Mouse (Mus musculus) testis, adult 2 months (tissue): ENCODE results near the gene Gm3072.
"Not testable (repeated sequence)": the region's sequence is repeated elsewhere in the genome, so short reads cannot be mapped to it uniquely, and the experiment has no call there.

Source experiments
- CTCF ChIP-seq: fragments of 200-500 bp; IDR thresholded peaks from 2 replicates; pipeline ENCODE4 v1.5.1; 2012; ENCODE audit warnings: low read depth, mild to moderate bottlenecking, inconsistent platforms, low read length, moderate library complexity; ENCODE audit not compliant: control insufficient read depth, insufficient read depth, insufficient replicate concordance
- POLR2A ChIP-seq: fragments of 200-500 bp; IDR thresholded peaks from 2 replicates; pipeline ENCODE4 v1.6.1; 2012; ENCODE audit warnings: low read depth, mild to moderate bottlenecking, inconsistent platforms, low read length, moderate library complexity; ENCODE audit not compliant: control insufficient read depth

DNA sequence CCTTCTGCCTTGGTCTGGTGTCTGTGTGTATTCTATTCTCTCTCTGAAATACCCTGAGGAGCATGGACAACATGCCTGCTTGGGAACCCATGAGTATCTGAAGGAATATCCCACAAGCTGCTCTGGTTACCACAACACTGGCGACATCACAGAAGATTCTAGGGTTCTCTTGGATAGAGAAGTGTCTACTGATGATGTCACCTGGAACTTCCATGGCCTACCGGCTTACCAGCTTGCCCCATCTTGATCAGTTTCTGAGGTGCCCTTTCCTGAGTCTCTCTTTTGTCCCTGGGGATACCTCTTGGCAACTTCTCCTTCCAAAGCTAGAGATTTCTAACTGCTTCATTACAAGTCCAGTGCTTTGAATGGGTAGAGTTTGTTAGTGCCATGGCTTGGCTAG, at the start of gene Gm3072:
- not testable (repeated sequence) for TF ChIP-seq POLR2A, CTCF
